ENCODE assay signal across 8 mouse cellular contexts in genomic region chr5:24739141-24739753, GRCm38 (mm10). TPM values are rescaled to one million over a fixed set of nuclear protein-coding genes. Genes with fewer than 3 reads are reported as not detected.
DNase-seq lines count a peak whose midpoint lies in the region; ATAC-seq lines count a peak whose summit lies in the region.

No protein-coding gene starts in this region.

- WGBS in intestine, embryonic 16.5 days: 41% methylated on average over 15 of the region's 15 CpGs
- 69% methylated on average over 15 of the region's 15 CpGs for WGBS in limb, embryonic 11.5 days

- H3K27me3 ChIP-seq in intestine, embryonic 16.5 days (replicated peaks; ENCODE audit: control insufficient read depth, insufficient read depth, low read length): no peaks in the 10 kb centered on the region
- H3K27me3 ChIP-seq in limb, embryonic 11.5 days (ENCODE audit: control insufficient read depth, insufficient read depth, low read length): no peaks in the 10 kb centered on the region

- H3K9me3 ChIP-seq in intestine, embryonic 16.5 days (ENCODE audit: control insufficient read depth, low read length): no peaks in the 10 kb centered on the region
- H3K9me3 ChIP-seq in limb, embryonic 11.5 days (ENCODE audit: control insufficient read depth, low read length): no peaks in the 10 kb centered on the region

- H3K9ac ChIP-seq in intestine, embryonic 16.5 days (ENCODE audit: low read depth, low read length): peak overlapping the region; percentile 26; the same call in 1 of the 2 replicates
- H3K9ac ChIP-seq in limb, embryonic 11.5 days (ENCODE audit: low read length): 0 out of 2 replicates have a peak overlapping the region, but pooled peaks have one; percentile 5

- peaks cover 14% of the 10 kb centered on the region for H3K4me1 ChIP-seq in intestine, embryonic 16.5 days (ENCODE audit: control insufficient read depth, insufficient read depth, low read length)
- H3K4me1 ChIP-seq in limb, embryonic 11.5 days (ENCODE audit: control insufficient read depth, insufficient read depth, low read length): peaks cover 6% of the 10 kb centered on the region

- peak; percentile 36 for DNase-seq in right cerebral cortex, adult 18-20 months
- DNase-seq in right cerebral cortex, postnatal 25 days: no peak
- DNase-seq in gastrocnemius, postnatal 14 days: peak; percentile 71
- DNase-seq in limb, embryonic 11.5 days (ENCODE audit: low spot score): no peak
- peak; percentile 80 to 88 for DNase-seq in natural killer cell, adult 2 months (ENCODE audit: low spot score in 2 of 2)
- peak; percentile 56 for DNase-seq in thymus, postnatal 0 days (ENCODE audit: low spot score)
- DNase-seq in adipocyte (ENCODE audit: low spot score): no peak

- peak overlapping the region; percentile 84 for H3K27ac ChIP-seq in intestine, embryonic 16.5 days (ENCODE audit: low read length)
- H3K27ac ChIP-seq in limb, embryonic 11.5 days (replicated peaks; ENCODE audit: low read depth, low read length): no peak overlapping the region

- peak; percentile 76 for ATAC-seq in intestine, embryonic 16.5 days
- ATAC-seq in limb, embryonic 11.5 days (ENCODE audit: insufficient number of reproducible peaks, low FRiP score, low TSS enrichment, low read depth): no peak

- intact Hi-C loops in gastrocnemius, postnatal 14 days (cut with DNase I; ENCODE audit: low total_unique reads): no loop called here

- H3K36me3 ChIP-seq in intestine, embryonic 16.5 days (ENCODE audit: control insufficient read depth, insufficient read depth, low read length): no peaks in the 10 kb centered on the region
- H3K36me3 ChIP-seq in limb, embryonic 11.5 days (ENCODE audit: control insufficient read depth, insufficient read depth, low read length): no peaks in the 10 kb centered on the region

- no peak overlapping the region for H3K4me3 ChIP-seq in intestine, embryonic 16.5 days (ENCODE audit: low read length)
- H3K4me3 ChIP-seq in limb, embryonic 11.5 days (ENCODE audit: low read depth, low read length): no peak overlapping the region

- peak overlapping the region; percentile 20; the same call in 1 of the 2 replicates for H3K4me2 ChIP-seq in intestine, embryonic 16.5 days (ENCODE audit: low read depth, low read length)
- H3K4me2 ChIP-seq in limb, embryonic 11.5 days (ENCODE audit: low read depth, severe bottlenecking): no peak overlapping the region

RNA-seq across cellular contexts. Expression of gene Wdr86, which starts 8.7 kb away (rescaled TPM):
- under 1 TPM; 0.07 to 0.35 TPM for total RNA-seq in gastrocnemius, postnatal 14 days (2021)
- 6.8 and 8.4 TPM in 2 replicates for polyA plus RNA-seq in intestine, embryonic 16.5 days (2015; fragmentation: Nextera tagmentation; extraction: Ambion mirVana)
- 39.3 and 40.7 TPM in 2 replicates for polyA plus RNA-seq in limb, embryonic 11.5 days (2014; fragmentation: Nextera tagmentation; extraction: Ambion mirVana)
- 2.0 and 2.4 TPM in 2 replicates for polyA plus RNA-seq in thymus, postnatal 0 days (2015; fragmentation: Nextera tagmentation; extraction: Ambion mirVana)

RNA-seq across cellular contexts. Expression of gene Crygn, which starts 18.6 kb away (rescaled TPM):
- 1 to 10 TPM in 1 of 2 experiments, not detected in 1; 1.7 TPM for total RNA-seq in gastrocnemius, postnatal 14 days (2021)
- polyA plus RNA-seq in intestine, embryonic 16.5 days (2015; fragmentation: Nextera tagmentation; extraction: Ambion mirVana): 1.0 and 1.4 TPM in 2 replicates
- polyA plus RNA-seq in limb, embryonic 11.5 days (2014; fragmentation: Nextera tagmentation; extraction: Ambion mirVana): 0.77 TPM in 1 of 2 replicates, not detected in the other
- 1.1 and 4.1 TPM in 2 replicates for polyA plus RNA-seq in thymus, postnatal 0 days (2015; fragmentation: Nextera tagmentation; extraction: Ambion mirVana)

RNA-seq across cellular contexts. Expression of gene Nub1, which starts 53.9 kb away (rescaled TPM):
- 10 to 100 TPM; 21.7 to 23.6 TPM for total RNA-seq in gastrocnemius, postnatal 14 days (2021)
- polyA plus RNA-seq in intestine, embryonic 16.5 days (2015; fragmentation: Nextera tagmentation; extraction: Ambion mirVana): 26.7 and 28.1 TPM in 2 replicates
- 31.8 and 32.2 TPM in 2 replicates for polyA plus RNA-seq in limb, embryonic 11.5 days (2014; fragmentation: Nextera tagmentation; extraction: Ambion mirVana)
- 43.4 and 46.3 TPM in 2 replicates for polyA plus RNA-seq in thymus, postnatal 0 days (2015; fragmentation: Nextera tagmentation; extraction: Ambion mirVana)

Comparison
In these comparisons a context has a peak if more than half of its experiments do, and no peak if none do; other contexts are left out.
1. DNase-seq: peak in right cerebral cortex, adult 18-20 months (single experiment), gastrocnemius, postnatal 14 days (single experiment), natural killer cell, adult 2 months (2 of 2) and thymus, postnatal 0 days (single experiment); none in right cerebral cortex, postnatal 25 days (single experiment), limb, embryonic 11.5 days (single experiment) and adipocyte (single experiment).